Mouse (Mus musculus): ENCODE data around the gene Srgap2.
"Not testable (repeated sequence)": the region's sequence is repeated elsewhere in the genome, so short reads cannot be mapped to it uniquely, and the experiment has no call there.

Gene Srgap2

GRCm38 (mm10) chr1:131329093-131329492, 198.1 kb downstream of the Srgap2 start:
- DNase-seq = not testable (repeated sequence)

GRCm38 (mm10) chr1:131327167-131327566, 200.0 kb downstream of the Srgap2 start:
- DNase-seq = peak; percentile 55

- DNase-seq = no peak
Observed at GRCm38 (mm10) chr1:131324816-131325463, 202.2 kb downstream of the Srgap2 start.

GRCm38 (mm10) chr1:131319598-131320330, 207.4 kb downstream of the Srgap2 start:
- no peak for DNase-seq

GRCm38 (mm10) chr1:131318397-131318796, 208.8 kb downstream of the Srgap2 start:
- no peak for DNase-seq

- no peak for DNase-seq
Observed at GRCm38 (mm10) chr1:131317625-131318024, 209.5 kb downstream of the Srgap2 start.

GRCm38 (mm10) chr1:131311284-131311683, 215.9 kb downstream of the Srgap2 start:
- peak; percentile 27 for DNase-seq

GRCm38 (mm10) chr1:131310237-131310818, 216.8 kb downstream of the Srgap2 start:
- peak; percentile 95 for DNase-seq

- no peak for DNase-seq
Observed at GRCm38 (mm10) chr1:131300750-131301149, 226.4 kb downstream of the Srgap2 start.

GRCm38 (mm10) chr1:131299788-131300187, 227.4 kb downstream of the Srgap2 start:
- DNase-seq = no peak

- no peak for DNase-seq
Observed at GRCm38 (mm10) chr1:131299240-131299639, 227.9 kb downstream of the Srgap2 start.

GRCm38 (mm10) chr1:131298171-131298570, 229.0 kb downstream of the Srgap2 start:
- DNase-seq = no peak

- DNase-seq = no peak
Observed at GRCm38 (mm10) chr1:131296726-131297125, 230.4 kb downstream of the Srgap2 start.

- no peak for DNase-seq
Observed at GRCm38 (mm10) chr1:131295200-131295599, 232.0 kb downstream of the Srgap2 start.

GRCm38 (mm10) chr1:131293922-131294250, 233.3 kb downstream of the Srgap2 start:
- DNase-seq = no peak

- no peak for DNase-seq
Observed at GRCm38 (mm10) chr1:131293221-131293921, 233.8 kb downstream of the Srgap2 start.

GRCm38 (mm10) chr1:131290648-131291047, 236.5 kb downstream of the Srgap2 start:
- DNase-seq = peak; percentile 82

GRCm38 (mm10) chr1:131288938-131289337, 238.2 kb downstream of the Srgap2 start:
- no peak for DNase-seq

GRCm38 (mm10) chr1:131287267-131287666, 239.9 kb downstream of the Srgap2 start:
- DNase-seq = no peak

GRCm38 (mm10) chr1:131286803-131287202, 240.3 kb downstream of the Srgap2 start:
- DNase-seq = no peak

- no peak for DNase-seq
Observed at GRCm38 (mm10) chr1:131284616-131285015, 242.5 kb downstream of the Srgap2 start.

- DNase-seq = no peak
Observed at GRCm38 (mm10) chr1:131284167-131284566, 243.0 kb downstream of the Srgap2 start.

- DNase-seq = no peak
Observed at GRCm38 (mm10) chr1:131281731-131282130, 245.4 kb downstream of the Srgap2 start.

- DNase-seq = no peak
Observed at GRCm38 (mm10) chr1:131280280-131280679, 246.9 kb downstream of the Srgap2 start.
